Mouse (Mus musculus): ENCODE data around the gene Inpp5a. TPM values are rescaled to one million over a fixed set of nuclear protein-coding genes. Genes with fewer than 3 reads are reported as not detected.

Inpp5a gene
- 27.4 and 28.4 TPM in 2 replicates for polyA plus RNA-seq (2014; fragmentation: Nextera tagmentation; extraction: Ambion mirVana)

- peak; percentile 99 for DNase-seq (ENCODE audit: low spot score)
- Histone ChIP-seq H3K4me2 (ENCODE audit: low read depth) (peak within 1 kb of the TSS; percentile 81), H3K4me3 (ENCODE audit: low read depth, low read length) (peak within 1 kb of the TSS; percentile 85), H3K9ac (ENCODE audit: low read length) (peak within 1 kb of the TSS; percentile 84), H3K4me1 (ENCODE audit: control insufficient read depth, insufficient read depth, low read length) (no peaks in the 10 kb centered on the region), H3K27ac (ENCODE audit: low read depth, low read length) (peak within 1 kb of the TSS; percentile 60), H3K9me3 (ENCODE audit: control insufficient read depth, low read length) (no peaks in the 10 kb centered on the region), H3K27me3 (ENCODE audit: control insufficient read depth, insufficient read depth, low read length) (no peaks in the 10 kb centered on the region), H3K36me3 (ENCODE audit: control insufficient read depth, insufficient read depth, low read length) (no peaks in the 10 kb centered on the region)
- WGBS = under 1% methylated on average over 36 of the region's 47 CpGs
- peak; percentile 98 for ATAC-seq (ENCODE audit: insufficient read depth, low FRiP score, low TSS enrichment)
Observed at GRCm38 (mm10) chr7:139388670-139389212, at the start of gene Inpp5a. Inpp5a (plus strand) TSS chr7:139389109.

GRCm38 (mm10) chr7:139339184-139339583 lies 49.7 kb upstream of the Inpp5a start:
- Histone ChIP-seq H3K27me3 (ENCODE audit: control insufficient read depth, insufficient read depth, low read length) (no peaks in the 10 kb centered on the region), H3K4me1 (ENCODE audit: control insufficient read depth, insufficient read depth, low read length) (no peaks in the 10 kb centered on the region), H3K36me3 (ENCODE audit: control insufficient read depth, insufficient read depth, low read length) (no peaks in the 10 kb centered on the region), H3K9me3 (ENCODE audit: control insufficient read depth, low read length) (no peaks in the 10 kb centered on the region), H3K27ac (ENCODE audit: low read depth, low read length) (no peak overlapping the region), H3K4me2 (ENCODE audit: low read depth) (no peak overlapping the region), H3K4me3 (ENCODE audit: low read depth, low read length) (no peak overlapping the region), H3K9ac (ENCODE audit: low read length) (no peak overlapping the region)
- no peak for DNase-seq (ENCODE audit: low spot score)
- 86% methylated on average over 3 of the region's 3 CpGs for WGBS
- no peak for ATAC-seq (ENCODE audit: insufficient read depth, low FRiP score, low TSS enrichment)

- ATAC-seq (ENCODE audit: insufficient read depth, low FRiP score, low TSS enrichment) (no peak), DNase-seq (ENCODE audit: low spot score) (no peak)
- 59% methylated on average over 4 of the region's 4 CpGs for WGBS
- no peaks in the 10 kb centered on the region for H3K36me3 ChIP-seq (ENCODE audit: control insufficient read depth, insufficient read depth, low read length)
- no peak overlapping the region for H3K4me2 ChIP-seq (ENCODE audit: low read depth)
- H3K4me1 ChIP-seq (ENCODE audit: control insufficient read depth, insufficient read depth, low read length) = no peaks in the 10 kb centered on the region
- H3K27ac ChIP-seq (ENCODE audit: low read depth, low read length) = no peak overlapping the region
- H3K27me3 ChIP-seq (ENCODE audit: control insufficient read depth, insufficient read depth, low read length) = no peaks in the 10 kb centered on the region
- no peak overlapping the region for H3K4me3 ChIP-seq (ENCODE audit: low read depth, low read length)
- H3K9me3 ChIP-seq (ENCODE audit: control insufficient read depth, low read length) = no peaks in the 10 kb centered on the region
- no peak overlapping the region for H3K9ac ChIP-seq (ENCODE audit: low read length)
Observed at GRCm38 (mm10) chr7:139341020-139341660, 47.8 kb upstream of the Inpp5a start.

- H3K4me2 ChIP-seq (ENCODE audit: low read depth) = no peak overlapping the region
- no peaks in the 10 kb centered on the region for H3K27me3 ChIP-seq (ENCODE audit: control insufficient read depth, insufficient read depth, low read length)
- no peak overlapping the region for H3K9ac ChIP-seq (ENCODE audit: low read length)
- no peaks in the 10 kb centered on the region; the same call in 1 of the 2 replicates for H3K4me1 ChIP-seq (ENCODE audit: control insufficient read depth, insufficient read depth, low read length)
- no peak overlapping the region for H3K27ac ChIP-seq (ENCODE audit: low read depth, low read length)
- 90% methylated on average over 5 of the region's 5 CpGs for WGBS
- no peak overlapping the region for H3K4me3 ChIP-seq (ENCODE audit: low read depth, low read length)
- DNase-seq (ENCODE audit: low spot score) = no peak
- no peak for ATAC-seq (ENCODE audit: insufficient read depth, low FRiP score, low TSS enrichment)
- H3K36me3 ChIP-seq (ENCODE audit: control insufficient read depth, insufficient read depth, low read length) = no peaks in the 10 kb centered on the region
- H3K9me3 ChIP-seq (ENCODE audit: control insufficient read depth, low read length) = no peaks in the 10 kb centered on the region
Observed at GRCm38 (mm10) chr7:139342809-139343208, 46.1 kb upstream of the Inpp5a start.

GRCm38 (mm10) chr7:139347051-139347450 lies 41.9 kb upstream of the Inpp5a start:
- Histone ChIP-seq H3K9ac (ENCODE audit: low read length) (no peak overlapping the region), H3K27ac (ENCODE audit: low read depth, low read length) (no peak overlapping the region), H3K4me1 (ENCODE audit: control insufficient read depth, insufficient read depth, low read length) (no peaks in the 10 kb centered on the region; the same call in 1 of the 2 replicates), H3K36me3 (ENCODE audit: control insufficient read depth, insufficient read depth, low read length) (no peaks in the 10 kb centered on the region), H3K4me3 (ENCODE audit: low read depth, low read length) (no peak overlapping the region), H3K27me3 (ENCODE audit: control insufficient read depth, insufficient read depth, low read length) (no peaks in the 10 kb centered on the region), H3K4me2 (ENCODE audit: low read depth) (no peak overlapping the region), H3K9me3 (ENCODE audit: control insufficient read depth, low read length) (no peaks in the 10 kb centered on the region)
- no peak for ATAC-seq (ENCODE audit: insufficient read depth, low FRiP score, low TSS enrichment)
- DNase-seq (ENCODE audit: low spot score) = peak; percentile 56
- WGBS = 10% methylated on average over 7 of the region's 7 CpGs

- ATAC-seq (ENCODE audit: insufficient read depth, low FRiP score, low TSS enrichment) (no peak), DNase-seq (ENCODE audit: low spot score) (no peak)
- H3K4me2 ChIP-seq (ENCODE audit: low read depth) = no peak overlapping the region
- H3K9ac ChIP-seq (ENCODE audit: low read length) = no peak overlapping the region
- H3K4me3 ChIP-seq (ENCODE audit: low read depth, low read length) = no peak overlapping the region
- H3K27ac ChIP-seq (ENCODE audit: low read depth, low read length) = no peak overlapping the region
- no peaks in the 10 kb centered on the region for H3K36me3 ChIP-seq (ENCODE audit: control insufficient read depth, insufficient read depth, low read length)
- H3K9me3 ChIP-seq (ENCODE audit: control insufficient read depth, low read length) = no peaks in the 10 kb centered on the region
- no peaks in the 10 kb centered on the region; the same call in 1 of the 2 replicates for H3K4me1 ChIP-seq (ENCODE audit: control insufficient read depth, insufficient read depth, low read length)
- H3K27me3 ChIP-seq (ENCODE audit: control insufficient read depth, insufficient read depth, low read length) = no peaks in the 10 kb centered on the region
- 88% methylated on average over 3 of the region's 3 CpGs for WGBS
Observed at GRCm38 (mm10) chr7:139350606-139351005, 38.3 kb upstream of the Inpp5a start.

GRCm38 (mm10) chr7:139354370-139355139 lies 34.4 kb upstream of the Inpp5a start:
- DNase-seq (ENCODE audit: low spot score) = no peak
- no peak overlapping the region for H3K4me2 ChIP-seq (ENCODE audit: low read depth)
- H3K27ac ChIP-seq (ENCODE audit: low read depth, low read length) = no peak overlapping the region
- ATAC-seq (ENCODE audit: insufficient read depth, low FRiP score, low TSS enrichment) = no peak
- no peaks in the 10 kb centered on the region for H3K4me1 ChIP-seq (ENCODE audit: control insufficient read depth, insufficient read depth, low read length)
- no peak overlapping the region for H3K4me3 ChIP-seq (ENCODE audit: low read depth, low read length)
- no peak overlapping the region for H3K9ac ChIP-seq (ENCODE audit: low read length)
- no peaks in the 10 kb centered on the region for H3K9me3 ChIP-seq (ENCODE audit: control insufficient read depth, low read length)
- WGBS = 89% methylated on average over 4 of the region's 4 CpGs
- no peaks in the 10 kb centered on the region for H3K27me3 ChIP-seq (ENCODE audit: control insufficient read depth, insufficient read depth, low read length)
- no peaks in the 10 kb centered on the region for H3K36me3 ChIP-seq (ENCODE audit: control insufficient read depth, insufficient read depth, low read length)

- Histone ChIP-seq H3K9me3 (ENCODE audit: control insufficient read depth, low read length) (no peaks in the 10 kb centered on the region), H3K4me2 (ENCODE audit: low read depth) (no peak overlapping the region), H3K4me3 (ENCODE audit: low read depth, low read length) (no peak overlapping the region), H3K36me3 (ENCODE audit: control insufficient read depth, insufficient read depth, low read length) (no peaks in the 10 kb centered on the region), H3K27me3 (ENCODE audit: control insufficient read depth, insufficient read depth, low read length) (no peaks in the 10 kb centered on the region), H3K9ac (ENCODE audit: low read length) (no peak overlapping the region), H3K4me1 (ENCODE audit: control insufficient read depth, insufficient read depth, low read length) (no peaks in the 10 kb centered on the region), H3K27ac (ENCODE audit: low read depth, low read length) (no peak overlapping the region)
- no peak for DNase-seq (ENCODE audit: low spot score)
- no peak for ATAC-seq (ENCODE audit: insufficient read depth, low FRiP score, low TSS enrichment)
- WGBS = 85% methylated on average over 2 of the region's 2 CpGs
Observed at GRCm38 (mm10) chr7:139357043-139357442, 31.9 kb upstream of the Inpp5a start.

Measured in neural tube, embryonic 11.5 days (tissue).